Mouse (Mus musculus) intestine, postnatal 0 days (tissue): ENCODE data around the gene Ybey. TPM values are rescaled to one million over a fixed set of nuclear protein-coding genes. Genes with fewer than 3 reads are reported as not detected.
A peak's percentile ranks its signal among the peaks of the same experiment; 100 is the strongest.

Experiments used
- ATAC-seq: fragments of 200-750 bp; cut with Nextera tagmentation; 2 replicates; pipeline ENCODE4 v1.8.0; 2017; ENCODE audit warnings: mild to moderate bottlenecking, moderate TSS enrichment, moderate library complexity
- H3K27ac ChIP-seq: fragments of 300-500 bp; sonication (generic); 2 replicates; pipeline ENCODE4 v1.5.1; 2014; ENCODE audit warnings: mild to moderate bottlenecking, low read depth, low read length, moderate library complexity
- H3K27me3 ChIP-seq: fragments of 300-500 bp; sonication (generic); replicated peaks from 2 replicates; pipeline ENCODE4 v1.6.1; 2014; ENCODE audit warnings: low read length, mixed read lengths; ENCODE audit not compliant: control insufficient read depth, insufficient read depth
- H3K36me3 ChIP-seq: fragments of 300-500 bp; sonication (generic); 2 replicates; pipeline ENCODE4 v1.6.1; 2014; ENCODE audit warnings: mild to moderate bottlenecking, moderate library complexity; ENCODE audit not compliant: control insufficient read depth, insufficient read depth
- H3K4me1 ChIP-seq: fragments of 300-500 bp; sonication (generic); replicated peaks from 2 replicates; pipeline ENCODE4 v1.6.1; 2014; ENCODE audit warnings: antibody characterized with exemption, low read length, mixed read lengths; ENCODE audit not compliant: control insufficient read depth, insufficient read depth
- H3K4me2 ChIP-seq: fragments of 300-500 bp; sonication (generic); replicated peaks from 2 replicates; pipeline ENCODE4 v1.6.1; 2014; ENCODE audit warnings: low read depth, mild to moderate bottlenecking, moderate library complexity
- H3K4me3 ChIP-seq: fragments of 300-500 bp; sonication (generic); 2 replicates; pipeline ENCODE4 v1.5.1; 2014; ENCODE audit warnings: low read depth, low read length
- H3K9ac ChIP-seq: fragments of 300-500 bp; sonication (generic); 2 replicates; pipeline ENCODE4 v1.6.1; 2014; ENCODE audit warnings: mild to moderate bottlenecking, low read depth, low read length
- H3K9me3 ChIP-seq: fragments of 300-500 bp; sonication (generic); 2 replicates; pipeline ENCODE4 v1.6.1; 2016; ENCODE audit warnings: mixed run types; ENCODE audit not compliant: control insufficient read depth
- CTCF ChIP-seq: sonication (generic); IDR thresholded peaks from 2 replicates; pipeline ENCODE4 v1.5.1; 2016; ENCODE audit warnings: low read depth, mild to moderate bottlenecking, control low read depth, antibody characterized with exemption, moderate library complexity
- WGBS: fragments of 180-500 bp; shearing (Covaris S2); extraction: QIAGEN DNeasy Blood & Tissue Kit; methylation state at CpG from one replicate; pipeline ENCODE4 v1.1.7; 2014; 5-methylcytosine and 5-hydroxymethylcytosine counted together
- polyA plus RNA-seq: library from polyadenylated mRNA; unstranded; fragments of >200 nt; fragmentation: Nextera tagmentation; extraction: Ambion mirVana; gene quantifications from 2 replicates; pipeline ENCODE4 v1.2.1, GENCODE M21; 2015

Ybey gene
- polyA plus RNA-seq, 1 experiment from 2014 or later, result 2.9 TPM

DNA sequence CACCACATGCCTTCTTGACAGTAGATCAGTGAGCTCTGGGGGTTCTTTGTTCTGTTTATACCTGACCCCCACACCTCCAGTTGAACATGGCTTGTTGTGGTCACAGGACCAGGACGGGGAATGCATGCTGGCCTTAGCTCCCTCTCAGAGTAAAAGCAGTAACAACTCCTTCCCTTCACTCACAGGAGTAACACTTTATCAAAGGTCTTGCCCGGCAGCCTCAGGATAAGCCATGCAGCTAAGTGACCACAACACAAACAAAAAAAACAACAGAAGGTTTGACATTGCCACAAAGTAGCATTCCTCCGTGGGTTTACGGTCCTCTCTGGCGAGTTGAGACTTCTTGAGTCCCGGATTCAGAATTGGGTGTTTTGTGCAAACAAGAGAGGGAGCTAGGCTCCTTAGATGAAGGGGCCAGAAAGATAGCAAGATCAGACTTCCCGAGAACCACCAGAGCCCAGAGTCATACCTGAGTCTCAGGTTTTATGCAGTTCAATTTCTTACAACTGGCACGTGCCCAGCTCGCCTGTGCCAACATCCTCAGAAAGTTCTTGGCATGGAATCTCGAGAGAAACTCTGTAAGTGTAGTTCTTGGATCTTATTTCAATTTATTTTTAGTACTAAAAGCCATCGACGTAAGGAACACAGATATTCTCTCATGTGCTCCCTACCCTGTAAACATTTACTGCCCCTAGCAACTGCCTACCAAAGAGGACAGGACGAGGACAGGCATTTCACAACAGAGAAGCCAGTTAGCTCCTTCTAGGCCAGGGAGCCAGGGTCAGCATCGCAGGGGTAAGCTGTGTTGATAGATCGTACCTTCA, 21.3 kb downstream of the Ybey start:
- no peaks in the 10 kb centered on the region for H3K27me3 ChIP-seq
- no peak for ATAC-seq
- no peak overlapping the region for H3K4me3 ChIP-seq
- no peak overlapping the region for H3K27ac ChIP-seq
- H3K4me2 ChIP-seq, result no peak overlapping the region
- no peak overlapping the region for H3K9ac ChIP-seq
- TF ChIP-seq CTCF, result no peak
- peaks cover 4% of the 10 kb centered on the region; the same call in 1 of the 2 replicates for H3K4me1 ChIP-seq
- WGBS, result 72% methylated on average over 15 of the region's 15 CpGs
- H3K9me3 ChIP-seq, result no peaks in the 10 kb centered on the region
- no peaks in the 10 kb centered on the region for H3K36me3 ChIP-seq

DNA sequence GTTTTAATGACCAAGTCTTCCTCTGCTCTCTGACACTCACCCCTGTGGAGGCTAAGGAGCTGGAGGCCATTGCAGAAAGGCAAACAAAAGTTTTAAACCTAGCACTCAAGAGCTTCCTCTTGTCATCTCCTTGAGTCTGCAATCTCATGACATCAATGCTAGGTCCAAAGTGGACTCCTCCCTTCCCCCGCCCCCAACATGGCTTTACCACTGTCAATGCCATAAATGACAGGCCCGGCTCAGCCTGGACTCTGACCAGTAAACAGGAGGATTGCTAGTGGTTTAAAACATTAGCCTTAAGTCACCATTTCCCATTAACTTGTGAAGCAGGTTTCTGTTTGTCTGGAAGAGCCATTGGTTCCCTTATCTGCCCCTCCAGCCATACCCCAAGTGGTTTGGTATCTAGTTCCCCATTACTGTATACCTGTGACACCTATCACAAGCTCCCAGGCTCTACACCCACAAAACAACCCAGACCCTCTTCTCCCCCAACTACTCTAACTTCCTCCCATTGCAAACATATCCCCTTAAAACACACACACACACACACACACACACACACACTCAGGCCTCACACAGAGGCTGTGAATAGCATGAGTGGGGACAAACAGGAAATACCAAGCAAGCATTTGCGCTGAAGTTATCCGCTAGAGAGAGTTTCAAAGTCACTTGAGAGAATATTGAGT, 22.8 kb downstream of the Ybey start:
- Histone ChIP-seq H3K9ac (no peak overlapping the region), H3K9me3 (no peaks in the 10 kb centered on the region), H3K36me3 (no peaks in the 10 kb centered on the region), H3K4me2 (no peak overlapping the region), H3K27ac (peak overlapping the region; percentile 70), H3K4me1 (peaks cover 4% of the 10 kb centered on the region; the same call in 1 of the 2 replicates), H3K27me3 (no peaks in the 10 kb centered on the region), H3K4me3 (no peak overlapping the region)
- ATAC-seq, result peak; percentile 38
- WGBS, result 51% methylated on average over 4 of the region's 4 CpGs
- no peak for TF ChIP-seq CTCF

DNA sequence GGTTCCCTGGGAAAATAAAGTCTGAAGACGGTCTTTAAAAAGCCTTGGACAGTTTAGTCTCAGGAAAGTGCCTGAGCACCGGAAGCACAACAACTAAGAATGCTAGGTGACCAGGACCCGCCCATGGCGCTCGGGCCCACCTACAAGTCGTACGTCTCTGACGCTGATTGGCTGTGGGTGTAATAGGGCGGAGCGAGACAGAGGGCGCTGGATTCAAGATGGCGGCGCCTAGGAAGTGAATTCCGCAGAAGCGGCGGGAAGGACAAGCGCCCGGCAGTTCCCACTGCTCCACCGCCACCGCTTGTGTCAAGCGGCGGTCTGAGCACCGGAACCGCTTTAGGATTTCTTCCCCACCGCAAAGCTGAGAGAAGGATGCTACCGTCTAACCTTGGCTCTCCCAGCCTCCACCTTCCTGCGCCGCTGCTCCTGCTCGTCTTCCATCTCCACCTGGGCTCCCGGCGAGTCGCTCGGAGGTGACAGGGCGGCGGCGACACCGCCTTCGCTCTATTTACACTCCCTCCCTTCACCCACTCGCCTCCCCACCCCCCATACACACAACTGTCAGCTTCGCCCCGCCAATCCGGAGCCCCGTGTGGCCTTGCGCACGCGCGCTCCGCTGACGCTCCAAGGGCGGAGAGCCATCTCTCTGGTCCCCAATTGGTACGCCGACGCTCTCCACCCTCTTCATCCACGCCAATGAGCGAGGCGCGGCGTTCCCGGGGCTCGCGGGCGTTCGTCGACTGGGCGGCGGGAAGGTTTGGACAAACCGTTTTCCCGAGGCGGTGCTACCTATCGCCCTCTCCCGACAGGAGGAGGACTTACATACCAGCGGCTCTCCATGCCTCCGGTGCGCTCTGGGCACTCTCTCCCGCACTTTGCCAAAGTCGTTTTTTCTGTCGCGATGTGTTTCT, 26.5 kb downstream of the Ybey start, which contains the start of gene Pcnt:
Gene Pcnt (minus strand): TSS at position 609 of the 911 bp plus-strand sequence.
- under 1% methylated on average over 77 of the region's 78 CpGs for WGBS
- peaks cover 4% of the 10 kb centered on the region; the same call in 1 of the 2 replicates for H3K4me1 ChIP-seq
- ATAC-seq, result peak; percentile 98
- no peaks in the 10 kb centered on the region for H3K27me3 ChIP-seq
- H3K27ac ChIP-seq, result peak within 1 kb of the TSS; percentile 97
- H3K36me3 ChIP-seq, result peaks cover 23% of the 10 kb centered on the region
- peak; percentile 90 for TF ChIP-seq CTCF
- H3K4me3 ChIP-seq, result peak within 1 kb of the TSS; percentile 94
- no peaks in the 10 kb centered on the region for H3K9me3 ChIP-seq
- H3K4me2 ChIP-seq, result peak within 1 kb of the TSS; percentile 83
- H3K9ac ChIP-seq, result peak within 1 kb of the TSS; percentile 76

DNA sequence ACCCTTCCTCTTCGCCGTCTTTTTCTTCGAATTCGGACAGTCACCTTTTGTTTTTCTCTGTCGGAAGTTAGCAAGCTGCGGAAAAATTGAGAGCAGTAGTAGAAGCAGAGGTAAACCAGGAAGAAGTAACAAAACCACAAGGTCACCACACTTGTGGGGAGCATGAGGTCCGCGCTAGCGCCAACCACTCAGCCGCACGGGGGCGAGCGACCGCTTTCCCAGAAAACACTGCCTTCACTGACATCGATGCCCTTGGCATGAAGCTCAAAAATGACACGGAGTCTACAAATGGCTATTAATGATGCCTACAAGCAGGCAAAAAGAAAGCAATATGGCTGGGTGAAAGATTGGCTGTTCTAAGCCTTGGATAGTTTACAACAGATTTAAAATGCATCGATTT, 28.6 kb downstream of the Ybey start, which contains the start of gene AC141477.1:
Gene AC141477.1 (minus strand): TSS at position 164 of the 400 bp plus-strand sequence.
- no peak for ATAC-seq
- Histone ChIP-seq H3K4me1 (0 out of 2 replicates have a peak, but pooled peaks cover 4% of the 10 kb centered on the region), H3K4me2 (no peak within 1 kb of the TSS), H3K9me3 (no peaks in the 10 kb centered on the region), H3K4me3 (no peak within 1 kb of the TSS), H3K36me3 (peaks cover 42% of the 10 kb centered on the region), H3K9ac (no peak within 1 kb of the TSS), H3K27me3 (no peaks in the 10 kb centered on the region), H3K27ac (no peak within 1 kb of the TSS)
- no peak for TF ChIP-seq CTCF
- 96% methylated on average over 17 of the region's 17 CpGs for WGBS

DNA sequence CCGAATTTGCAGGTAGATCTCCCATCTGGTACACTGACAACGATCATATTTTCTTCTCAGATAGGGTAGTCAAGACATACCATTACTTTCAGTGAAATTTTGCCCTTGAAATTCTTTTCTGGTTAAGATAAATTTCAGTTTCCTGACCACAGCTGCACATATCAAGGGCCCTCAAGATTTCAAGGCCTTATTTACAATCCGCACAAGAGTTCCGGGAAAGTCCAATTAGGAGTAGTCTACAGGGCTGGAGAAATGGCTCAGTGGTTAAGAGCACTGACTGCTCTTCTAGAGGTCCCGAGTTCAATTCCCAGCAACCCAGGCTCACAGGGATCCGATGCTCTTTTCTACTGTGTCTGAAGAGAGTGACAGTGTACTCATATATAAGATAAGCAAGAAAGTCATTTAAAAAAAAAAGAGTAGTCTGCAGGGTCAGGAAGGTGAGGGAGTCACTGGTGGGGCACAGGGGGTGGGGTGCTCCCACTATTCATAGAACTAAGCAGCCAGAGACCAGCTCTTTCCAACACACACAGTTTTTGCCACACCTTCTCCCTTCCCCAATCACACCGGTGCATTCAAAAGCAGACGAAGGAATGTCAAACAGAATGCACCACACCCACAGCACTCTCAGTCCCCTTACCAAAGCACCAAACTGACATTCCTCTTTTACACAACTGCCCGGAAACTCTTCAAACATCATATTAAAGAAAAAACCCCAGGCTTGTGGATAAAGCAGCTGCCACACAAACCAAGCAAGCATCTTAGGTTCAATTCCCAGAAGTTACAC, 29.6 kb downstream of the Ybey start:
- WGBS, result 78% methylated on average over 9 of the region's 9 CpGs
- H3K4me2 ChIP-seq, result no peak overlapping the region
- 0 out of 2 replicates have a peak, but pooled peaks cover 4% of the 10 kb centered on the region for H3K4me1 ChIP-seq
- no peaks in the 10 kb centered on the region for H3K27me3 ChIP-seq
- no peaks in the 10 kb centered on the region for H3K9me3 ChIP-seq
- H3K4me3 ChIP-seq, result no peak overlapping the region
- H3K27ac ChIP-seq, result no peak overlapping the region
- TF ChIP-seq CTCF, result no peak
- no peak for ATAC-seq
- H3K9ac ChIP-seq, result no peak overlapping the region
- peaks cover 52% of the 10 kb centered on the region for H3K36me3 ChIP-seq
